Mouse (Mus musculus): ENCODE results near the gene Zbtb8os. TPM values are rescaled to one million over a fixed set of nuclear protein-coding genes. Genes with fewer than 3 reads are reported as not detected.

Zbtb8os gene
- polyA plus RNA-seq, 2 experiments, result 22.3 to 33.2 TPM

DNA sequence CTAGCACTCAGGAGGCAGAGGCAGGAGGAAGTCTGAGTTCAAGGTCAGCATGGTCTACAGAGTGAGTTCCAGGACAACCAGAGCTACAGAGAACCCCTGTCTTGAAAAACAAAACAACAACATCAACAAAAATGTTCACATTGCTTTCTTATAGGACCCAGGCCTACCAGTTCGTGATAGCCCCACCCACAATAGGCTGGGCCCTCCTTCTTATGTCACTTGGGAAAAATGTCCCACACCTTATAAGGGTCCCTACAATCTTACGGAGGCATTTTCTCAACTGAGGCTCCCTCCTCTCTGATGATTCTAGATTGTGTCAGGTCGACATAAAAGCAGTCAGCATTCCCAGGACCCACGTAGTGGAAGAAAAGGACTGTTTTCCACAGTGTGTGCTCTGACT is 64.3 kb downstream of the Zbtb8os start:
- no peak overlapping the region for H3K4me2 ChIP-seq (ENCODE audit: low read depth)
- H3K36me3 ChIP-seq (replicated peaks; ENCODE audit: control insufficient read depth, insufficient read depth, low read depth), result no peaks in the 10 kb centered on the region
- H3K9me3 ChIP-seq (ENCODE audit: control insufficient read depth, low read length), result no peaks in the 10 kb centered on the region
- no peaks in the 10 kb centered on the region for H3K4me1 ChIP-seq (replicated peaks; ENCODE audit: control insufficient read depth in 2 of 2, insufficient read depth in 2 of 2, low read length in 1 of 2)
- no peak overlapping the region for H3K9ac ChIP-seq (replicated peaks)
- ATAC-seq (ENCODE audit: insufficient read depth), result no peak
- no peak for DNase-seq (ENCODE audit: low read depth in 3 of 3, low spot score in 3 of 3)
- no peak for TF ChIP-seq CTCF (IDR thresholded peaks at IDR 0.05; ENCODE audit: low read depth)
- TF ChIP-seq EP300 (IDR thresholded peaks at IDR 0.05; ENCODE audit: low read depth), result no peak
- 69% methylated on average over 4 of the region's 4 CpGs for whole genome bisulfite sequencing (ENCODE audit: insufficient replicate concordance)
- H3K27ac ChIP-seq, result no peak overlapping the region
- H3K27me3 ChIP-seq (ENCODE audit: control insufficient read depth, insufficient read depth, low read length), result no peaks in the 10 kb centered on the region
- no peak overlapping the region for H3K4me3 ChIP-seq (ENCODE audit: insufficient read depth in 1 of 2, low read depth in 2 of 2, low read length in 2 of 2)

Other genes with a start within 250 kb of the Zbtb8os start
- gene Tmem54, start 230.1 kb upstream of the Zbtb8os start, polyA plus RNA-seq (2012; rRNA removed), result 1.2 and 1.4 TPM in 2 replicates
- 1.1 and 1.3 TPM in 2 replicates for gene Tmem54, start 230.1 kb upstream of the Zbtb8os start, polyA plus RNA-seq (2014; fragmentation: Nextera tagmentation; extraction: Ambion mirVana)
- gene Hpca, start 213.7 kb upstream of the Zbtb8os start, polyA plus RNA-seq (2012; rRNA removed), result 2.0 and 2.1 TPM in 2 replicates
- 0.23 and 0.28 TPM in 2 replicates for gene Hpca, start 213.7 kb upstream of the Zbtb8os start, polyA plus RNA-seq (2014; fragmentation: Nextera tagmentation; extraction: Ambion mirVana)
- 0.36 and 0.56 TPM in 2 replicates for gene Fndc5, start 198.7 kb upstream of the Zbtb8os start, polyA plus RNA-seq (2012; rRNA removed)
- gene Fndc5, start 198.7 kb upstream of the Zbtb8os start, polyA plus RNA-seq (2014; fragmentation: Nextera tagmentation; extraction: Ambion mirVana), result 0.30 and 0.99 TPM in 2 replicates
- 12.2 and 12.5 TPM in 2 replicates for gene S100pbp, start 146.0 kb upstream of the Zbtb8os start, polyA plus RNA-seq (2012; rRNA removed)
- 4.5 and 4.8 TPM in 2 replicates for gene S100pbp, start 146.0 kb upstream of the Zbtb8os start, polyA plus RNA-seq (2014; fragmentation: Nextera tagmentation; extraction: Ambion mirVana)
- gene Yars, start 145.9 kb upstream of the Zbtb8os start, polyA plus RNA-seq (2012; rRNA removed), result 17.3 and 28.7 TPM in 2 replicates
- gene Yars, start 145.9 kb upstream of the Zbtb8os start, polyA plus RNA-seq (2014; fragmentation: Nextera tagmentation; extraction: Ambion mirVana), result 53.2 and 59.8 TPM in 2 replicates
- 1.2 and 1.5 TPM in 2 replicates for gene C77080, start 74.3 kb upstream of the Zbtb8os start, polyA plus RNA-seq (2012; rRNA removed)
- 0.74 and 0.91 TPM in 2 replicates for gene C77080, start 74.3 kb upstream of the Zbtb8os start, polyA plus RNA-seq (2014; fragmentation: Nextera tagmentation; extraction: Ambion mirVana)
- gene Sync, start 48.1 kb upstream of the Zbtb8os start, polyA plus RNA-seq (2012; rRNA removed), result 0.01 and 0.03 TPM in 2 replicates
- gene Sync, start 48.1 kb upstream of the Zbtb8os start, polyA plus RNA-seq (2014; fragmentation: Nextera tagmentation; extraction: Ambion mirVana), result 0.08 TPM in 1 of 2 replicates, not detected in the other
- 45.8 and 60.8 TPM in 2 replicates for gene Rbbp4, start 325 bp upstream of the Zbtb8os start, polyA plus RNA-seq (2012; rRNA removed)
- gene Rbbp4, start 325 bp upstream of the Zbtb8os start, polyA plus RNA-seq (2014; fragmentation: Nextera tagmentation; extraction: Ambion mirVana), result 241 and 248 TPM in 2 replicates
- gene Zbtb8a, start 42.4 kb downstream of the Zbtb8os start, polyA plus RNA-seq (2012; rRNA removed), result 1.8 and 2.1 TPM in 2 replicates
- 0.41 and 1.1 TPM in 2 replicates for gene Zbtb8a, start 42.4 kb downstream of the Zbtb8os start, polyA plus RNA-seq (2014; fragmentation: Nextera tagmentation; extraction: Ambion mirVana)
- 0.31 and 0.39 TPM in 2 replicates for gene Zbtb8b, start 105.2 kb downstream of the Zbtb8os start, polyA plus RNA-seq (2012; rRNA removed)
- 0.80 and 0.91 TPM in 2 replicates for gene Zbtb8b, start 105.2 kb downstream of the Zbtb8os start, polyA plus RNA-seq (2014; fragmentation: Nextera tagmentation; extraction: Ambion mirVana)
- gene Bsdc1, start 125.9 kb downstream of the Zbtb8os start, polyA plus RNA-seq (2012; rRNA removed), result 30.5 and 34.7 TPM in 2 replicates
- 52.1 and 52.4 TPM in 2 replicates for gene Bsdc1, start 125.9 kb downstream of the Zbtb8os start, polyA plus RNA-seq (2014; fragmentation: Nextera tagmentation; extraction: Ambion mirVana)
- not detected in 2 replicates for gene Tssk3, start 155.3 kb downstream of the Zbtb8os start, polyA plus RNA-seq (2012; rRNA removed)
- not detected in 2 replicates for gene Tssk3, start 155.3 kb downstream of the Zbtb8os start, polyA plus RNA-seq (2014; fragmentation: Nextera tagmentation; extraction: Ambion mirVana)
- gene Fam229a, start 155.5 kb downstream of the Zbtb8os start, polyA plus RNA-seq (2012; rRNA removed), result 0.40 and 0.54 TPM in 2 replicates
- gene Fam229a, start 155.5 kb downstream of the Zbtb8os start, polyA plus RNA-seq (2014; fragmentation: Nextera tagmentation; extraction: Ambion mirVana), result 0.37 and 0.44 TPM in 2 replicates
- gene Marcksl1, start 177.9 kb downstream of the Zbtb8os start, polyA plus RNA-seq (2012; rRNA removed), result 30.6 and 34.8 TPM in 2 replicates
- 38.2 and 42.0 TPM in 2 replicates for gene Marcksl1, start 177.9 kb downstream of the Zbtb8os start, polyA plus RNA-seq (2014; fragmentation: Nextera tagmentation; extraction: Ambion mirVana)
- 59.4 and 76.5 TPM in 2 replicates for gene Hdac1, start 207.0 kb downstream of the Zbtb8os start, polyA plus RNA-seq (2012; rRNA removed)
- 107 and 114 TPM in 2 replicates for gene Hdac1, start 207.0 kb downstream of the Zbtb8os start, polyA plus RNA-seq (2014; fragmentation: Nextera tagmentation; extraction: Ambion mirVana)
- gene Lck, start 237.9 kb downstream of the Zbtb8os start, polyA plus RNA-seq (2012; rRNA removed), result 2.7 and 3.1 TPM in 2 replicates
- 3.9 TPM in 2 replicates for gene Lck, start 237.9 kb downstream of the Zbtb8os start, polyA plus RNA-seq (2014; fragmentation: Nextera tagmentation; extraction: Ambion mirVana)
- gene Fam167b, start 242.9 kb downstream of the Zbtb8os start, polyA plus RNA-seq (2012; rRNA removed), result 7.6 TPM in 2 replicates
- gene Fam167b, start 242.9 kb downstream of the Zbtb8os start, polyA plus RNA-seq (2014; fragmentation: Nextera tagmentation; extraction: Ambion mirVana), result 5.4 and 5.8 TPM in 2 replicates

All from liver, embryonic 14.5 days (tissue).